Mouse (Mus musculus) G1E (cell line): ENCODE results near the gene L3mbtl4.

Experiments
- CTCF ChIP-seq: IDR thresholded peaks from 2 replicates; pipeline ENCODE4 v1.5.1; 2012; ENCODE audit warnings: low read depth, low read length, inconsistent platforms, mixed read lengths
- GATA1 ChIP-seq: IDR thresholded peaks from 2 replicates; pipeline ENCODE4 v1.6.1; 2012; ENCODE audit warnings: borderline replicate concordance, low read length, inconsistent platforms, mixed read lengths
- POLR2AphosphoS5 ChIP-seq: IDR thresholded peaks from 2 replicates; pipeline ENCODE4 v1.6.1; 2012; ENCODE audit warnings: low read depth, low read length, inconsistent platforms; ENCODE audit not compliant: insufficient replicate concordance
- TAL1 ChIP-seq: conservative IDR thresholded peaks from 2 replicates; pipeline ENCODE4 v1.6.1; 2012; ENCODE audit warnings: low read depth, low read length, inconsistent platforms, mixed read lengths

- no peak for TF ChIP-seq CTCF
- no peak for TF ChIP-seq TAL1
- TF ChIP-seq GATA1 = no peak
- no peak for TF ChIP-seq POLR2AphosphoS5
Measured at GRCm38 (mm10) chr17:68826323-68826722, 552.7 kb downstream of the L3mbtl4 start, which contains the start of gene Tmem200c.
